Mouse (Mus musculus): ENCODE measurements around the gene Samd10.

The Samd10 gene

DNA sequence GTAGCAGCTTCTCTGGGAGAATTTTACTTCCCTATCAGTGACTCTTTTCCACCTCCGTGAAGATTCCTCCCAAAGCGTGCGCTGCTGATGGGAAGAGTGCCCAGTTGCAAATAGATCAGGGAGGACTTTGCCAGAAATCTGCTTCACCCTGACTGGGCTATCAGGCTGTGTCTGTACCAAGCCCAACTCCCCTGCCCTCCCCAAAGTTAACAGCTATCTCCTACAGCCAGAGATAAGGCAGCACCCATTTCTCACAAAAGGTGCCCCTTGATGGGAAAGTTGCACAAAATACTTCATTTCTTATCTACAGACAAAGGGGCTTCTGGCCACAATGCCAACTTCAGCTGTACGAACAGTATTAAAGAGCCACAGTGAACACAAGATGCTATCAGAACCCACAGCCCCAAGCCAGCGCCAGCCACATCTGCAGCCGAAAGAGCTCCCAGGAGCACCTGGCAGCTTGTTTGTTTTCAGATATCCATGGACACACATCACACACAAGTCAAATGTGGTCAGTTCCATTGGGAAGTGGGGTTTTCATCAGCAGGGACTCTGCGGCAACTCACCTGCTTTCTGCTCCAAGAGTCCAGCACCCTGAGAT lies 20.9 kb downstream of the Samd10 start:
- no peak for DNase-seq (ENCODE audit: low spot score in 2 of 2)

GRCm38 (mm10) chr2:181577126-181577525 lies 21.9 kb downstream of the Samd10 start:
- DNase-seq (ENCODE audit: low spot score in 2 of 2), result no peak

DNA sequence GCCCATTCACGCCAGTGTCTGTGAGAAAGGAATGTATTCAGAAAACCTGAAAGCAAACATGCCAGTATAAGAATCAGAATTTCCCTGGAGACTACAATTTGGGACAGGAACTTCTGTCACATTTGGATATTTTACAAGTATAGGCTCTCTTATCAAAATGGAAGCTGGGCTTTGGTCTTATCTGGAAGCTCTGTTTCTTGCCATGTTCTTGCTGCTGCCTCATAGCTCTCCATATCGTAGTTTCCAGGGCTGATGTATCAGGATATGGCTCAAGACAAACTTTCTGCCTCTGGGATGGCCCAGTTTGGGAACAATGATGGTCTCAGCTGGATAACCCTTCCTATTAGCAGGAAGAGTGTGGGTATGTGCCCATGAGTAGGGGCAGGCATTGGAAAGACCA lies 22.4 kb downstream of the Samd10 start:
- no peak for DNase-seq (ENCODE audit: low spot score in 2 of 2)

- no peak for DNase-seq (ENCODE audit: low spot score in 2 of 2)
Observed at GRCm38 (mm10) chr2:181574921-181575545, 24.0 kb downstream of the Samd10 start.

DNA sequence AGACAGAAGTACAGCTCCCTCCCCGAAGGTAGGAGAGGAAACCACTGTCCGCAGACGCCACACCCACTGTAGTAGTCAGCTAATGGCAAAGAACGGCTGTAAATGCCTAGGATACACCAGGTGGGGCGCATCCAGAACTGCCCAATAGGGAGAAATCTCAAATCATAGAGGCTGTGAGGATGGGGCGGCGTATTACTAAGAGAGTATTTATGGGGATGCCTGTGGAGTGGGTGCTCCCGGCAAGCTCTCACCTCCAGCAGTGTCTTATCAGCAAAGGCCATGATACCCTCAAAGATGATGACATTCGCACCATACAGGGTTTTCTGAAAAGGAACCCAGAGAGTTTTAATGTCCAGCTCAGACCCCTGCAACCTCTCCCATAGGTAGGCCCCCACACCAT lies 25.1 kb downstream of the Samd10 start:
- no peak for DNase-seq (ENCODE audit: low spot score in 2 of 2)

GRCm38 (mm10) chr2:181572921-181573920 lies 25.8 kb downstream of the Samd10 start:
- no peak for DNase-seq (ENCODE audit: low spot score in 2 of 2)

DNA sequence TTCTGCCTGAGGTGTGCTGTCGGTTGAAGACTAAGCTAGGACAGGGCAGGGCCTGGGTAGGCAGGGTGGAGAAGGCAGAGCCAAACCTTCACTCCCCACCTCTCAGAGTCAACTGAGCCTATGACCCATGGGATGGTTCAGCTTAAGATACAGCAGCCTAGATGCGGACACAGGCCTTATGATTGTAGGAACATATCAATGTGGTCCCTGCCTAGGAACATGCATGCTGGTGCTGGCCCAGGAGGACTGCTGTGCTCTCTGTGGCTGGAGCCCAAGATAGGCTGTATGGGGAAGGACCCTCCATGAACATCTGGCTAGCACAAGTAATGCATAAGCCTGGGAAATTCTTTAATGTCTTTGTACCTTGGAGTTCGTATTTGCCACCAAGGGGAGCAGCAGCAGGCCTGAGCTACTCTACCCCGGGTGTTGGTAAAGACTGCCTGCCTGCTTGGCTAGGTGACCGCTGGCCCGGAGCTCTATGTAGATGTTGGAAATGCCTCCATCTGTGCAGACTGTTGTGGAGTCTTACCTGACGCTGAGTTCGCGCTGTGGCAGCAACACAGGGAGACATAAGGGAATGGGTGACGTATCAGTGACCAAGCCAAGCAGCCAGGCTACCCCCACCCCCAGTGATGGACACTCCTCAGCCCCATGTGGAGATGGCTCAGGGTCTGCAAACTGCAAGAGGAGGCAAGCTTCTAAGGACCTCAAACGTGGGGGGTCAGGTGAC lies 26.9 kb downstream of the Samd10 start:
- DNase-seq (ENCODE audit: low spot score in 2 of 2), result no peak

- no peak for DNase-seq (ENCODE audit: low spot score in 2 of 2)
Observed at GRCm38 (mm10) chr2:181570921-181571595, 28.0 kb downstream of the Samd10 start.

DNA sequence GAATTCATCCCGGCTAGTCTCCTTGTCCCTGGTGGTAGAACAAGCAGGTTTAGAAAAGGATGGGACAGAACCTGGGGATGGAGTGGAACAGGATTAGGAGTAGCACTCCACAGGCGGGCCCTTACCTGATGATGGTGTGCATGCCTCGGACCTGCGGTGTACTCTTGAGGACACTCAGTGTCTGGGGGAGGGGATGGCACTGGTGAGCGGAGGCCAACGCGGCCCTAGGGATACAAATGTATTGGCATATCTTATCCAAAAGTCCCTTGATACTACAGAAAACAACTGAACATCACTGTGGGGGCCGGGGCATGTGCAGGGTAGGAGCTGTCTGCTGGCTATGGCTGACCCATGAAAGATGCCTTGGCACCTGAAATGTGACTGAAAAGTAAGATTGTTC lies 28.6 kb downstream of the Samd10 start:
- DNase-seq (ENCODE audit: low spot score in 2 of 2), result no peak

DNA sequence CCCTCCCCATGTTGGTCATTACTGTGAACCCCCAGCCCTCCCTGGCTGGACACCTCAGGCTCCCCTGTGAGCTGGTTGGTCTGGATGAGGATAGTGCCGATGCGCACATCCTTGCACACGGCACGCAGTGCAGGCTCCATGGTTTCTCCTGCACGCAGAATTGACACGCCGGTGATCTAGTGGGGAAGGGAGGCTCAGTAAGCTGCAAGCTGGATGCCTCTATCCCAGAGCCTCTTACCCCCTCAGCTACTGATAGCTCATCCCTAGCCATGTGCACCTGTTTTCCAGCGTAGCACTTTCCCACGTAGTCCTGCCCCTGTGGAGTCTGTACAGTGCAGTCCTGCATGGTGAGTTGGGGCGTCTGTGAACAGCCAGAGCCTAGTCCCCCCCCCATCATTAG lies 29.2 kb downstream of the Samd10 start:
- no peak for DNase-seq (ENCODE audit: low spot score in 2 of 2)

- DNase-seq (ENCODE audit: low spot score in 2 of 2), result peak in 1 of 2 experiments; percentile 62
Observed at GRCm38 (mm10) chr2:181568272-181569008, 30.6 kb downstream of the Samd10 start.

GRCm38 (mm10) chr2:181567338-181567737 lies 31.7 kb downstream of the Samd10 start:
- no peak for DNase-seq (ENCODE audit: low spot score in 2 of 2)

- no peak for DNase-seq (ENCODE audit: low spot score in 2 of 2)
Observed at GRCm38 (mm10) chr2:181553772-181554171, 45.2 kb downstream of the Samd10 start.

GRCm38 (mm10) chr2:181550233-181550632 lies 48.8 kb downstream of the Samd10 start:
- no peak for DNase-seq (ENCODE audit: low spot score in 2 of 2)

- no peak for DNase-seq (ENCODE audit: low spot score in 2 of 2)
Observed at GRCm38 (mm10) chr2:181548682-181549081, 50.3 kb downstream of the Samd10 start.

DNA sequence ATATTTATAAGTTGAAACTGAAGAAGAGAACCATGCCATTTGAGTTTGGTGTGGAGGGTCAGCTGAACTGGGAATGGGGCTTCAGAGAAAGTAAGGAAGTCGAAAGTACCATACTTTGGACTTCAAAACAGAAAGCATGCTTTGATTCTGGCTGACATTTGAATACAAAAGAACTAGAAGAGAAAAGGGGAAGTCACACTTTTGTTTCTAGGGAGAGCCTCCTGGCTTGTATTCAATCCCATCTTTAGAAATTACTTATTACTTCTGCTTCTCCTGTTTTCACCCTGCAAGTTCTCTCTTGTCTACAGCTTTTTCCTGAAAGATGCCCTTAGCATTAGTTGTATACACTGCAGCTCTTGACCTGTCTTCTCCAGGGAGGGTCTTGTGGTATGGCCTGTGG lies 50.8 kb downstream of the Samd10 start:
- DNase-seq (ENCODE audit: low spot score in 2 of 2), result no peak

- DNase-seq (ENCODE audit: low spot score in 2 of 2), result no peak
Observed at GRCm38 (mm10) chr2:181546142-181546541, 52.9 kb downstream of the Samd10 start.
